Mouse (Mus musculus) MEL (cell line): ENCODE data around the gene 4932415D10Rik. TPM values are rescaled to one million over a fixed set of nuclear protein-coding genes. Genes with fewer than 3 reads are reported as not detected.
A peak's percentile ranks its signal among the peaks of the same experiment; 100 is the strongest.

Source experiments
- DNase-seq: peaks from one replicate; pipeline ENCODE4 v3.0.0; 2011; ENCODE audit warnings: low read depth, low spot score
- H3K27ac ChIP-seq: 2 replicates; pipeline ENCODE4 v1.5.1; 2012; ENCODE audit warnings: low read depth, mild to moderate bottlenecking, control low read depth, low read length, moderate library complexity; ENCODE audit not compliant: control insufficient read depth
- H3K27me3 ChIP-seq, 2 experiments: fragments of 150-350 bp in 1 of 2; sonication (generic) in 1 of 2; 2 replicates each; pipeline ENCODE4 v1.6.1; 2012; ENCODE audit warnings: low read length in 2 of 2, mild to moderate bottlenecking in 2 of 2, improper control_type of control experiment in 1 of 2, moderate library complexity in 1 of 2; ENCODE audit not compliant: insufficient read depth in 2 of 2, control insufficient read depth in 1 of 2
- H3K36me3 ChIP-seq, 2 experiments: 2 replicates each; pipeline ENCODE4 v1.6.1; 2012 to 2014; ENCODE audit warnings: low read length in 2 of 2, improper control_type of control experiment in 1 of 2, inconsistent platforms in 1 of 2, mild to moderate bottlenecking in 1 of 2; ENCODE audit not compliant: insufficient read depth in 2 of 2, control insufficient read depth in 1 of 2
- H3K4me1 ChIP-seq, 2 experiments: fragments of 150-350 bp in 1 of 2; sonication (generic) in 1 of 2; 2 replicates each; pipeline ENCODE4 v1.6.1; 2012; ENCODE audit warnings: low read length in 2 of 2, improper control_type of control experiment in 1 of 2, mild to moderate bottlenecking in 1 of 2; ENCODE audit not compliant: insufficient read depth in 2 of 2, control insufficient read depth in 1 of 2
- H3K4me3 ChIP-seq, 2 experiments: fragments of 150-350 bp in 1 of 2; sonication (generic) in 1 of 2; 2 replicates each; pipeline ENCODE4 v1.5.1; 2012; ENCODE audit warnings: low read depth in 2 of 2, low read length in 2 of 2, mild to moderate bottlenecking in 2 of 2, moderate library complexity in 2 of 2, control low read depth in 1 of 2, improper control_type of control experiment in 1 of 2; ENCODE audit not compliant: control insufficient read depth in 1 of 2, insufficient read depth in 1 of 2
- H3K79me2 ChIP-seq: 2 replicates; pipeline ENCODE4 v1.6.1; 2012; ENCODE audit warnings: mild to moderate bottlenecking, low read length, moderate library complexity; ENCODE audit not compliant: control insufficient read depth, poor library complexity, insufficient read depth
- H3K9ac ChIP-seq: 2 replicates; pipeline ENCODE4 v1.6.1; 2012; ENCODE audit warnings: low read depth, mild to moderate bottlenecking, control low read depth, low read length, moderate library complexity; ENCODE audit not compliant: control insufficient read depth, poor library complexity, severe bottlenecking
- H3K9me3 ChIP-seq: fragments of 150-350 bp; sonication (generic); replicated peaks from 2 replicates; pipeline ENCODE4 v1.6.1; 2012; ENCODE audit warnings: mild to moderate bottlenecking, low read length, improper control_type of control experiment, moderate library complexity; ENCODE audit not compliant: insufficient read depth
- CTCF ChIP-seq, 3 experiments: IDR thresholded peaks in 2 of 3; conservative IDR thresholded peaks in 1 of 3; 2 replicates each; pipeline ENCODE4 v1.5.1; 2011 to 2012; ENCODE audit warnings: low read length in 3 of 3, low read depth in 2 of 3, mild to moderate bottlenecking in 2 of 3, improper control_type of control experiment in 1 of 3, inconsistent platforms in 1 of 3, mixed read lengths in 1 of 3, moderate library complexity in 1 of 3; ENCODE audit not compliant: control insufficient read depth in 1 of 3, insufficient read depth in 1 of 3, poor library complexity in 1 of 3, severe bottlenecking in 1 of 3
- E2F4 ChIP-seq: IDR thresholded peaks from 2 replicates; pipeline ENCODE4 v1.6.1; 2011; ENCODE audit warnings: low read depth, low read length, improper control_type of control experiment, borderline replicate concordance
- ELF1 ChIP-seq: IDR thresholded peaks from 2 replicates; pipeline ENCODE4 v1.6.1; 2014; ENCODE audit warnings: low read depth, mild to moderate bottlenecking, inconsistent platforms, low read length, improper control_type of control experiment, moderate library complexity
- EP300 ChIP-seq, 2 experiments: IDR thresholded peaks; 2 replicates each; pipeline ENCODE4 v1.6.1; 2011; ENCODE audit warnings: improper control_type of control experiment in 2 of 2, low read length in 2 of 2, low read depth in 1 of 2, mild to moderate bottlenecking in 1 of 2
- ETS1 ChIP-seq: IDR thresholded peaks from 2 replicates; pipeline ENCODE4 v1.6.1; 2012; ENCODE audit warnings: low read depth, mild to moderate bottlenecking, inconsistent platforms, low read length, improper control_type of control experiment, moderate library complexity
- GABPA ChIP-seq: IDR thresholded peaks from 2 replicates; pipeline ENCODE4 v1.6.1; 2012; ENCODE audit warnings: low read depth, mild to moderate bottlenecking, inconsistent platforms, low read length, improper control_type of control experiment, moderate library complexity
- GATA1 ChIP-seq: IDR thresholded peaks from 2 replicates; pipeline ENCODE4 v1.6.1; 2011; ENCODE audit warnings: low read depth, low read length, improper control_type of control experiment
- KAT2A ChIP-seq: conservative IDR thresholded peaks from 2 replicates; pipeline ENCODE4 v1.6.1; 2012; ENCODE audit warnings: low read depth, low read length, improper control_type of control experiment, inconsistent platforms
- MEF2A ChIP-seq: IDR thresholded peaks from 2 replicates; pipeline ENCODE4 v1.6.1; 2014; ENCODE audit warnings: low read depth, mild to moderate bottlenecking, inconsistent platforms, low read length, improper control_type of control experiment; ENCODE audit not compliant: poor library complexity, insufficient replicate concordance, severe bottlenecking; ENCODE audit errors: extremely low read depth
- MXI1 ChIP-seq: IDR thresholded peaks from 2 replicates; pipeline ENCODE4 v1.6.1; 2011; ENCODE audit warnings: mild to moderate bottlenecking, low read depth, low read length, improper control_type of control experiment
- MYB ChIP-seq: IDR thresholded peaks from 2 replicates; pipeline ENCODE4 v1.6.1; 2011; ENCODE audit warnings: mild to moderate bottlenecking, low read depth, low read length, improper control_type of control experiment
- NELFE ChIP-seq: IDR thresholded peaks from 2 replicates; pipeline ENCODE4 v1.6.1; 2011; ENCODE audit warnings: low read depth, low read length, improper control_type of control experiment
- NRF1 ChIP-seq: IDR thresholded peaks from 2 replicates; pipeline ENCODE4 v1.6.1; 2014; ENCODE audit warnings: low read depth, mild to moderate bottlenecking, inconsistent platforms, low read length, improper control_type of control experiment, moderate library complexity; ENCODE audit not compliant: poor library complexity, insufficient read depth, severe bottlenecking
- POLR2AphosphoS5 ChIP-seq: IDR thresholded peaks from 2 replicates; pipeline ENCODE4 v1.6.1; 2012; ENCODE audit warnings: low read depth, borderline replicate concordance, mild to moderate bottlenecking, inconsistent platforms, low read length, moderate library complexity, mixed read lengths
- RAD21 ChIP-seq: IDR thresholded peaks from 2 replicates; pipeline ENCODE4 v1.6.1; 2011; ENCODE audit warnings: mild to moderate bottlenecking, low read depth, low read length, improper control_type of control experiment
- SMC3 ChIP-seq: IDR thresholded peaks from 2 replicates; pipeline ENCODE4 v1.6.1; 2011; ENCODE audit warnings: low read depth, low read length, improper control_type of control experiment
- TBP ChIP-seq: IDR thresholded peaks from 2 replicates; pipeline ENCODE4 v1.8.0; 2011; ENCODE audit warnings: low read depth, low read length, improper control_type of control experiment
- UBTF ChIP-seq: IDR thresholded peaks from 2 replicates; pipeline ENCODE4 v1.6.1; 2012; ENCODE audit warnings: low read depth, mild to moderate bottlenecking, inconsistent platforms, low read length, improper control_type of control experiment, moderate library complexity, borderline replicate concordance; ENCODE audit not compliant: insufficient read depth
- USF1 ChIP-seq: IDR thresholded peaks from 2 replicates; pipeline ENCODE4 v1.6.1; 2014; ENCODE audit warnings: low read depth, mild to moderate bottlenecking, inconsistent platforms, low read length, improper control_type of control experiment, moderate library complexity
- USF2 ChIP-seq, 2 experiments: IDR thresholded peaks; 2 replicates each; pipeline ENCODE4 v1.6.1; 2011 to 2012; ENCODE audit warnings: improper control_type of control experiment in 2 of 2, low read length in 2 of 2, borderline replicate concordance in 1 of 2, inconsistent platforms in 1 of 2, low read depth in 1 of 2, mild to moderate bottlenecking in 1 of 2; ENCODE audit not compliant: insufficient read depth in 1 of 2
- polyA plus RNA-seq, 2 experiments: library from polyadenylated mRNA; stranded (reverse) in 1 of 2; unstranded in 1 of 2; fragments of >175 nt in 1 of 2; fragments of >200 nt in 1 of 2; gene quantifications; 2 replicates each; pipeline versions ENCODE4 v1.2.1 to v1.2.4; 2012; ENCODE audit warnings: low replicate concordance in 2 of 2, low read depth in 1 of 2; ENCODE audit not compliant: insufficient read length in 2 of 2, insufficient read depth in 1 of 2, missing spikeins in 1 of 2
- total RNA-seq: library from RNA; depleted of rRNA; stranded (reverse); fragments of 300-350 nt; gene quantifications from 2 replicates; pipeline ENCODE4 v1.2.3, GENCODE M21; 2012

The 4932415D10Rik gene
- total and polyA plus RNA-seq, 3 experiments = 0.03 TPM; not detected in 2

- TF ChIP-seq KAT2A = no peak
- no peak for TF ChIP-seq ELF1
- TF ChIP-seq E2F4 = no peak
- no peak for TF ChIP-seq GATA1
- TF ChIP-seq USF1 = no peak
- no peak for TF ChIP-seq ETS1
- no peak for TF ChIP-seq NELFE
- no peak for TF ChIP-seq MYB
- TF ChIP-seq NRF1 = no peak
- TF ChIP-seq GABPA = no peak
- TF ChIP-seq USF2 (IDR thresholded peaks at IDR 0.05; ENCODE audit: borderline replicate concordance in 1 of 2, insufficient read depth in 1 of 2, low read depth in 1 of 2, low read length in 2 of 2) = no peak
- no peak for TF ChIP-seq EP300 (IDR thresholded peaks at IDR 0.05; ENCODE audit: low read depth in 1 of 2, low read length in 2 of 2)
- no peak for TF ChIP-seq MXI1
- peak in 1 of 3 experiments; percentile 5; a peak in 1 of 6 replicates for TF ChIP-seq CTCF (IDR thresholded peaks at IDR 0.05 in 2 of 3, conservative IDR thresholded peaks at IDR 0.05 in 1 of 3; ENCODE audit: control insufficient read depth in 1 of 3, insufficient read depth in 1 of 3, low read depth in 2 of 3, low read length in 3 of 3, poor library complexity in 1 of 3, severe bottlenecking in 1 of 3)
- 0 out of 2 replicates have a peak, but pooled peaks have one; percentile 11 for TF ChIP-seq SMC3
- no peak for TF ChIP-seq POLR2AphosphoS5
- TF ChIP-seq TBP = no peak
- TF ChIP-seq RAD21 = peak; percentile 23
- no peak for TF ChIP-seq MEF2A
- TF ChIP-seq, all 39 proteins: peak for 3
- Histone ChIP-seq H3K4me3 (no peak overlapping the region), H3K27me3 (no peaks in the 10 kb centered on the region), H3K79me2 (no peaks in the 10 kb centered on the region), H3K36me3 (no peaks in the 10 kb centered on the region), H3K4me1 (no peaks in the 10 kb centered on the region), H3K9me3 (no peaks in the 10 kb centered on the region), H3K27ac (no peak overlapping the region), H3K9ac (no peak overlapping the region)
- DNase-seq = no peak
Observed at GRCm38 (mm10) chr10:82320134-82320533, 3.8 kb upstream of the 4932415D10Rik start.

GRCm38 (mm10) chr10:82296440-82296839 lies 19.9 kb downstream of the 4932415D10Rik start:
- H3K27ac ChIP-seq = no peak overlapping the region
- H3K27me3 ChIP-seq = no peaks in the 10 kb centered on the region
- TF ChIP-seq CTCF (IDR thresholded peaks at IDR 0.05 in 2 of 3, conservative IDR thresholded peaks at IDR 0.05 in 1 of 3; ENCODE audit: control insufficient read depth in 1 of 3, insufficient read depth in 1 of 3, low read depth in 2 of 3, low read length in 3 of 3, poor library complexity in 1 of 3, severe bottlenecking in 1 of 3) (peak in 1 of 3 experiments; percentile 7; a peak in 1 of 6 replicates), UBTF (no peak)
- H3K36me3 ChIP-seq = no peaks in the 10 kb centered on the region
- no peak overlapping the region for H3K9ac ChIP-seq
- DNase-seq = no peak
- H3K4me1 ChIP-seq = no peaks in the 10 kb centered on the region
- H3K4me3 ChIP-seq = no peak overlapping the region
- H3K9me3 ChIP-seq = no peaks in the 10 kb centered on the region
- H3K79me2 ChIP-seq = no peaks in the 10 kb centered on the region
